Comparison of ENCODE assay signal across 22 mouse cellular contexts in the genomic region with DNA sequence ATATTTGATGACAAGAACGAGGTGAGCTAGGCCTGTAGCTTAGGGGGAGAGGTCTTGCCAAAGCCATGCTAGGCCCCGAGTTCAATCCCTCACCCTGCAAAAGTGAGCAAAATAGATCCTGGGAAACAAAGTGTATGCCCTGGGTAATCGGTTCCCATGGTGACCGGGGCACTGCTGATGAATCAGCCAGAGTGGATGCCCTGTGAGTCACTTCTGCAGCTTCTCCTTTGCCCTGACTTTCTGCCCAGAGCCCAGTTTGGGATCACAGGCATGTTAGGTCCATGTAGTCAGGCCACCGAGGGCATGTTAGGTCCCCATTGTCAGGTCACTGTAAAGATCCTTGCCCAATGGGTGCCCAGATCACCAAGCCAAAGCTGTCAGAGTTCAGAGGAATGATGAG. TPM values are rescaled to one million over a fixed set of nuclear protein-coding genes. Genes with fewer than 3 reads are reported as not detected.
DNase-seq lines count a peak whose midpoint lies in the region; ATAC-seq and TF ChIP-seq lines count a peak whose summit lies in the region.
"Had no signal": no experiment of that assay in that cellular context is flagged by ENCODE, and none has a peak within 500 bp of the region (broad histone marks: within the 10 kb centered on the region; RNA-seq: fewer than 3 reads in every experiment).

No protein-coding gene starts in this region.

- no peaks in the 10 kb centered on the region for H3K4me1 ChIP-seq in intestine, postnatal 0 days (replicated peaks; ENCODE audit: control insufficient read depth, insufficient read depth, low read length)
- H3K4me1 ChIP-seq: liver, embryonic 15.5 days had no signal

- H3K9me3 ChIP-seq in intestine, postnatal 0 days (ENCODE audit: control insufficient read depth) = no peaks in the 10 kb centered on the region
- H3K9me3 ChIP-seq: stomach, embryonic 15.5 days had no signal

- no peaks in the 10 kb centered on the region for H3K36me3 ChIP-seq in myocyte (ENCODE audit: control insufficient read depth, insufficient read depth)
- H3K36me3 ChIP-seq in intestine, postnatal 0 days (ENCODE audit: control insufficient read depth, insufficient read depth) = no peaks in the 10 kb centered on the region
- H3K36me3 ChIP-seq: liver, embryonic 15.5 days; stomach, embryonic 15.5 days had no signal

- peak overlapping the region; percentile 42 for H3K4me2 ChIP-seq in myocyte (ENCODE audit: low read depth)
- H3K4me2 ChIP-seq in intestine, postnatal 0 days (replicated peaks; ENCODE audit: low read depth) = no peak overlapping the region
- H3K4me2 ChIP-seq: liver, embryonic 15.5 days; stomach, embryonic 15.5 days had no signal

- no peak overlapping the region for H3ac ChIP-seq in myocyte (ENCODE audit: control insufficient read depth, insufficient read length)

- ATAC-seq in intestine, postnatal 0 days = no peak
- ATAC-seq: activated CD4-positive, CD25-positive, alpha-beta regulatory T cell, adult 4 months; forebrain, embryonic 16.5 days; inflammation-experienced regulatory T-cells, adult 6 months; lung, postnatal 0 days had no signal

- no peak overlapping the region for H3K9ac ChIP-seq in intestine, postnatal 0 days (ENCODE audit: low read depth, low read length)
- H3K9ac ChIP-seq: liver, embryonic 15.5 days; stomach, embryonic 15.5 days had no signal

- DNase-seq in 3134 (ENCODE audit: extremely low read depth, insufficient read length, low spot score) (peak; percentile 65), 416B (ENCODE audit: low read depth) (peak; percentile 59)
- peak; percentile 84 for DNase-seq in adrenal gland, adult 2 months
- no peak for DNase-seq in left cerebral cortex, adult 11 months (ENCODE audit: low spot score)
- DNase-seq in spleen, postnatal 4 days (ENCODE audit: low spot score in 2 of 2) = no peak
- DNase-seq: cerebellum, adult 18-20 months; gastrocnemius, adult 2 months; heart, adult 11 months; kidney, adult 9 months; kidney, postnatal 4 days; midbrain, embryonic 14.5 days; right cerebral cortex, adult 18-20 months had no signal

- no peak for TF ChIP-seq CTCF in intestine, postnatal 0 days (IDR thresholded peaks at IDR 0.05; ENCODE audit: low read depth)

- no peaks in the 10 kb centered on the region for H3K79me2 ChIP-seq in myocyte (ENCODE audit: control insufficient read depth, insufficient read depth)

- H3K4me3 ChIP-seq in myocyte = no peak overlapping the region
- no peak overlapping the region for H3K4me3 ChIP-seq in intestine, postnatal 0 days (ENCODE audit: low read depth, low read length)
- H3K4me3 ChIP-seq: erythroblast, embryonic 14.5 days; gastrocnemius, adult 2 months; liver, embryonic 15.5 days; stomach, embryonic 15.5 days had no signal

- no peak for TF ChIP-seq POLR2A in myocyte (IDR thresholded peaks at IDR 0.05; ENCODE audit: insufficient read length, low read depth)

- 80% methylated on average over 5 of the region's 5 CpGs for WGBS in intestine, postnatal 0 days

- H3K27me3 ChIP-seq in myocyte (ENCODE audit: control insufficient read depth, insufficient read depth, insufficient read length) = no peaks in the 10 kb centered on the region
- H3K27me3 ChIP-seq in intestine, postnatal 0 days (replicated peaks; ENCODE audit: control insufficient read depth, insufficient read depth, low read length) = no peaks in the 10 kb centered on the region
- H3K27me3 ChIP-seq: liver, embryonic 15.5 days; stomach, embryonic 15.5 days had no signal

- H3K27ac ChIP-seq in intestine, postnatal 0 days (ENCODE audit: low read depth, low read length) = no peak overlapping the region
- H3K27ac ChIP-seq: gastrocnemius, adult 2 months; liver, embryonic 15.5 days; stomach, embryonic 15.5 days had no signal

TF ChIP-seq in myocyte, 11 proteins besides CTCF, POLR2A, EP300 and RAD21:
- TF ChIP-seq MAX (IDR thresholded peaks at IDR 0.05; ENCODE audit: low read depth) = no peak
- no peak for TF ChIP-seq MYOG (IDR thresholded peaks at IDR 0.05; ENCODE audit: control insufficient read depth in 1 of 3, insufficient read depth in 1 of 3, insufficient read length in 2 of 3, low read depth in 2 of 3)
- TF ChIP-seq TCF12 (IDR thresholded peaks at IDR 0.05; ENCODE audit: insufficient read depth, poor library complexity, severe bottlenecking) = no peak
- no peak for TF ChIP-seq REST (IDR thresholded peaks at IDR 0.05; ENCODE audit: insufficient read depth, insufficient read length)
- TF ChIP-seq CEBPB (IDR thresholded peaks at IDR 0.05; ENCODE audit: insufficient read depth, poor library complexity, severe bottlenecking) = no peak
- TF ChIP-seq SRF (IDR thresholded peaks at IDR 0.05; ENCODE audit: control insufficient read depth, insufficient read length, low read depth) = no peak
- TF ChIP-seq MYOD1 (IDR thresholded peaks at IDR 0.05; ENCODE audit: control insufficient read depth in 1 of 3, insufficient read length in 2 of 3, low read depth in 2 of 3) = no peak
- TF ChIP-seq USF1 (IDR thresholded peaks at IDR 0.05; ENCODE audit: low read depth) = no peak
- TF ChIP-seq E2F4 (IDR thresholded peaks at IDR 0.05; ENCODE audit: insufficient read depth) = no peak
- no peak for TF ChIP-seq TCF3 (IDR thresholded peaks at IDR 0.05; ENCODE audit: insufficient read length, low read depth)
- no peak for TF ChIP-seq POLR2AphosphoS2 (IDR thresholded peaks at IDR 0.05; ENCODE audit: insufficient read length, low read depth)
TF ChIP-seq in myocyte: peak in this region for 0.

RNA-seq across cellular contexts. Expression of gene Rflna, which starts 45.5 kb away (rescaled TPM):
- total RNA-seq in adrenal gland, adult 2 months (2021) = 1 to 10 TPM; 4.6 to 5.6 TPM
- 18.7 and 21.1 TPM in 2 replicates for polyA plus RNA-seq in adrenal gland, adult 2 months (2012; rRNA removed)
- 0.32 TPM for polyA plus RNA-seq in myocyte (2012; fragmentation: generic; extraction: Trizol)
- 1.5 and 1.7 TPM in 2 replicates for polyA plus RNA-seq in intestine, postnatal 0 days (2015; fragmentation: Nextera tagmentation; extraction: Ambion mirVana)
- total RNA-seq: gastrocnemius, adult 2 months; megakaryocyte progenitor cell, adult 5-6 weeks had no signal
- polyA plus RNA-seq: erythroblast, embryonic 14.5 days had no signal

Comparison
In these comparisons a context has a peak if more than half of its experiments do, and no peak if none do; other contexts are left out.
1. DNase-seq: peak in 3134 (single experiment), 416B (single experiment) and adrenal gland, adult 2 months (single experiment); none in left cerebral cortex, adult 11 months (single experiment) and spleen, postnatal 4 days (0 of 2).